Mouse (Mus musculus): ENCODE results near the gene Foxp1.

GRCm38 (mm10) chr6:99228336-99228870 lies 294.1 kb downstream of the Foxp1 start:
- TF ChIP-seq CTCF (IDR thresholded peaks at IDR 0.05; ENCODE audit: extremely low read depth, insufficient read depth, insufficient read length, insufficient replicate concordance) (no peak), POLR2A (IDR thresholded peaks at IDR 0.05; ENCODE audit: low read depth, low read length) (no peak)
